Mouse (Mus musculus) left cerebral cortex, adult 2 months (tissue): ENCODE data around the gene Cpn1. TPM values are rescaled to one million over a fixed set of nuclear protein-coding genes. Genes with fewer than 3 reads are reported as not detected.
A peak's percentile ranks its signal among the peaks of the same experiment; 100 is the strongest.
"Not testable (repeated sequence)": the region's sequence is repeated elsewhere in the genome, so short reads cannot be mapped to it uniquely, and the experiment has no call there.

Source experiments
- DNase-seq, 2 experiments: peaks; one replicate each; pipeline ENCODE4 v3.0.0; 2021 to 2022; ENCODE audit warnings: low spot score in 2 of 2, mixed read lengths in 1 of 2; ENCODE audit errors: extremely low spot score in 1 of 2
- H3K27ac ChIP-seq: fragments of 200-600 bp; 2 replicates; pipeline ENCODE4 v1.8.1; 2022
- H3K4me3 ChIP-seq: fragments of 200-600 bp; 2 replicates; pipeline ENCODE4 v1.8.1; 2022
- CTCF ChIP-seq: fragments of 200-600 bp; IDR thresholded peaks from 2 replicates; pipeline ENCODE4 v1.8.1; 2022; ENCODE audit warnings: antibody characterized with exemption, mild to moderate bottlenecking, moderate library complexity
- intact Hi-C: fragments of 180-260 bp; cut with DNase I; formaldehyde crosslinking; loops from one replicate; pipeline ENCODE4 v1.15.1; 2025
- total RNA-seq, 2 experiments: library from RNA; stranded (reverse); gene quantifications; 2 replicates each; pipeline ENCODE4 v1.2.3; 2021

Gene Cpn1
- total RNA-seq, 2 experiments from 2014 or later, result 0.16 TPM

- H3K4me3 ChIP-seq, result no peak overlapping the region
- TF ChIP-seq CTCF, result no peak
- no peak for DNase-seq
- intact Hi-C loops, result loop anchor here (5.0 kb wide), 1 partner anchor 103 kb away; no protein-coding TSS in a partner anchor
- H3K27ac ChIP-seq, result no peak overlapping the region
Measured at GRCm38 (mm10) chr19:43955266-43955665, 31.1 kb downstream of the Cpn1 start.

GRCm38 (mm10) chr19:43954864-43955263 is 31.5 kb downstream of the Cpn1 start:
- intact Hi-C loops, result loop anchor here (5.0 kb wide), 1 partner anchor 103 kb away; no protein-coding TSS in a partner anchor
- H3K27ac ChIP-seq, result no peak overlapping the region
- no peak for DNase-seq
- no peak for TF ChIP-seq CTCF
- H3K4me3 ChIP-seq, result no peak overlapping the region

DNA sequence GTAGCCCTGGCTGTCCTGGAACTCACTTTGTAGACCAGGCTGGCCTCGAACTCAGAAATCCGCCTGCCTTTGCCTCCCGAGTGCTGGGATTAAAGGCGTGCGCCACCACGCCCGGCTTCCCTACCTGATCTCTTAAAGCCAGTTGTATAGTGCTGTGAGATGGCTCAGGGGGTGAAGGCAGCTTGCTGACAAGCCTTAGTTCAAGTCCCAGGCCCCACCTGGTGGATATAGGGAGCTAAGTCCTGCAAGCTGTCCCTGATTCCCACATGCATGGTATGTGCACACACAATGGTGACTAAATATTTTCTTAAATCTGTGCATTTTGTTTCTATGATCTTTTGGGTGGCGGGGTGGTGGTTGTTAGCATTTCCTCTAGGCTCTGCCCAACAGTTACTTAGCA is 33.4 kb downstream of the Cpn1 start:
- H3K4me3 ChIP-seq, intact Hi-C loops, DNase-seq, H3K27ac ChIP-seq: not testable (repeated sequence)

GRCm38 (mm10) chr19:43949111-43949810 is 37.1 kb downstream of the Cpn1 start:
- Histone ChIP-seq H3K4me3 (no peak overlapping the region), H3K27ac (no peak overlapping the region)
- DNase-seq, result no peak
- TF ChIP-seq CTCF, result no peak
- intact Hi-C loops, result no loop called here

GRCm38 (mm10) chr19:43944566-43944965 is 41.8 kb downstream of the Cpn1 start:
- DNase-seq, result no peak
- TF ChIP-seq CTCF, result no peak
- intact Hi-C loops, result loop anchor here (5.0 kb wide), 1 partner anchor 112 kb away; no protein-coding TSS in a partner anchor
- Histone ChIP-seq H3K27ac (no peak overlapping the region), H3K4me3 (no peak overlapping the region)

DNA sequence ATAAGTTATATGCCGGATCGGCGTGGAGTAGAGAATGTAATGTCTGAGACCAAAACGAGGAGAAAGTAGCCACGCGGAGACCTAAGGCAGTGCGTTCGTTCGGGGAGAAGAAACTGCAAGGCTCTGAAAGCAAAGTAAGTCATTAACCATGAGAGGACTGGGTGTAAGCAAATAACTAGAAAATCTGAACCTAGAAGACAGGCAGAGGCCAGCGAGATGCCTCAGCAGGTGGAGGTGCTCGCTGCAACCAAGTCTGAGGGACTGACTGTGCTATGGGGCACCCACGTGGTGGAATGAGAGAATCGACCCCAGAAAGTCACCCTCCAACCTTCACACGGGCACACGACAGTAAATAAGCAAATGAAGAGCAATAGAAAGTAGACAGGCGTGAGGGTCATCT is 43.3 kb downstream of the Cpn1 start:
- Histone ChIP-seq H3K4me3 (no peak overlapping the region), H3K27ac (no peak overlapping the region)
- intact Hi-C loops, result loop anchor here (5.0 kb wide), 1 partner anchor 111 kb away; no protein-coding TSS in a partner anchor
- no peak for TF ChIP-seq CTCF
- no peak for DNase-seq

GRCm38 (mm10) chr19:43939769-43940689 is 46.3 kb downstream of the Cpn1 start, which contains the start of gene Dnmbp:
Gene Dnmbp (minus strand): TSS chr19:43940191.
- peak within 1 kb of the TSS; percentile 70 for H3K4me3 ChIP-seq
- DNase-seq, result peak; percentile 82 to 86
- intact Hi-C loops, result loop anchor here (5.0 kb wide), 2 partner anchors 63 to 108 kb away; no protein-coding TSS in a partner anchor
- H3K27ac ChIP-seq, result peak within 1 kb of the TSS; percentile 53
- peak; percentile 83 for TF ChIP-seq CTCF

GRCm38 (mm10) chr19:43939171-43939768 is 47.1 kb downstream of the Cpn1 start:
- H3K4me3 ChIP-seq, result peak overlapping the region; percentile 70
- peak overlapping the region; percentile 53 for H3K27ac ChIP-seq
- TF ChIP-seq CTCF, result no peak
- intact Hi-C loops, result loop anchor here (5.0 kb wide), 1 partner anchor 62 kb away; no protein-coding TSS in a partner anchor
- DNase-seq, result no peak

DNA sequence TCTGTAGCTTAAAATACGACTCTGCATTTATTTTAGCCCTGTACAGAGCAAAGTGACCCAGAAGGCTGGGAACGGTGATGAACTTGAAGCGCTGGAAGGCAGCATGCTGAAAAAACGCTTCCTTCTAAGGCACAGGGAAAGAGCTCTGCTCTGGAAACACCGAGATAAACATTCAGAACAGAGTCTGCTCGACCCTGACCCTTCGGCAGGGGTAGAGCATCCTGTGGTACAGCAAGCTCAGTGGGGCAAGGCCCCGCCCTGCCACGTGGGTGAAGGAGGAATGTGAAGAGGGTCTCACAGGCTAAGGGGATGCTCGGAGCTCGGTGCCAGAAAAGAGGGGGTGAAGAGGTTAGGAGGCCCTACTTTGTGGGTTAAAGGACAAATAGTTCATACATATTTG is 48.0 kb downstream of the Cpn1 start:
- Histone ChIP-seq H3K4me3 (no peak overlapping the region), H3K27ac (no peak overlapping the region)
- no peak for TF ChIP-seq CTCF
- intact Hi-C loops, result loop anchor here (5.0 kb wide), 1 partner anchor 61 kb away; no protein-coding TSS in a partner anchor
- DNase-seq, result no peak

DNA sequence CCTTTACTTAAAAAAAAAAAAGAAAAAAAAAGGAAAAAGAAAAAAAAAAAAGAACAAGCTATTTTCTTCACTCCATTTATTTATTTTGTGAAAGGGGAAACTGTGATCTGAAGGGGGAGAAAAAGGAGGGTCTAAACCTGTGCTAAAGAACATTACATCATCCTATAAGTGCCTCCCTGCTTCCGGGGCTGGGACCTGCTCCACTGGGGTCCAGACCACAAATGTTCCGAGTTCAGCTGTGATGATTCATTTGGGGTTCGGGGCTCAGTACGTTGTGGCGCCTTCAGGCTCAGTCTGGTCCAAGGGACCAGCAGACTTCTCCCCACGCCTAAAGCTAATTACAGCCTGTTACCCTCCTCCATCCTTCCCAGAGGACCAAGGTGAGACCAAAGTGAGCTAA is 55.4 kb downstream of the Cpn1 start:
- intact Hi-C loops, result no loop called here
- TF ChIP-seq CTCF, result no peak
- no peak overlapping the region for H3K27ac ChIP-seq
- H3K4me3 ChIP-seq, result no peak overlapping the region
- DNase-seq, result no peak

DNA sequence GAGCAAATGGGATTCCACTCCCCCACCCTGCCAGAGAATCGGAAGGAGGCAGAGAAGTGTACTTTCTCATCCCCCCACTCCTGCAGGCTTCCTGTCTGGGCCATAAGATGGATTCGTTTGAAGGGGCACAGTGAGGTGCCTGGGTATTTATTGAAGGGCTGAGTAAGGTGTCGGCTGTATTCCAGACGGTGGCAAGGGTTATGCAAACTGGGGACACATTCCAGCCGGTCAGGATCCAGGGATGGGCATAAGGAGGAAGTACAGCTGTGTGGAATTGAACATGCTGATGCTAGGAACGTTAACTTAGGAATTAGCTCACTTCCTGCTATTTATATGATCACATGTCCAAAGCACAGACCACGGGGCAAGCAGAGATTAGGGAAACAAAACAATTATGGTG is 56.0 kb downstream of the Cpn1 start:
- Histone ChIP-seq H3K4me3 (no peak overlapping the region), H3K27ac (no peak overlapping the region)
- intact Hi-C loops, result no loop called here
- no peak for TF ChIP-seq CTCF
- no peak for DNase-seq
